Mouse (Mus musculus) adrenal gland, postnatal 4 days (tissue): ENCODE measurements around the gene Aggf1. TPM values are rescaled to one million over a fixed set of nuclear protein-coding genes. Genes with fewer than 3 reads are reported as not detected.

ENCODE experiments used
- total RNA-seq, 2 experiments: library from RNA; stranded (reverse); gene quantifications; 2 replicates each; pipeline ENCODE4 v1.2.3; 2021

Aggf1 gene
- total RNA-seq, 2 experiments from 2014 or later, result 36.2 to 38.4 TPM

Other genes with a start within 250 kb of the Aggf1 start
- gene Pde8b, start 125.0 kb downstream of the Aggf1 start, total RNA-seq, result 100 to 1,000 TPM; 153 TPM
- gene Zbed3, start 51.7 kb downstream of the Aggf1 start, total RNA-seq, result 10 to 100 TPM; 54.9 to 59.5 TPM
- gene Crhbp, start 69.6 kb upstream of the Aggf1 start, total RNA-seq, result not detected
- gene S100z, start 103.4 kb upstream of the Aggf1 start, total RNA-seq, result not detected
- 1 to 10 TPM in 1 of 2 experiments, under 1 TPM in 1; 0.42 to 3.1 TPM for gene F2rl1, start 149.9 kb upstream of the Aggf1 start, total RNA-seq
- gene F2r, start 243.1 kb upstream of the Aggf1 start, total RNA-seq, result 100 to 1,000 TPM; 103 to 110 TPM